Mouse (Mus musculus) adrenal gland, adult 2 months (tissue): ENCODE results near the gene Mapk10. TPM values are rescaled to one million over a fixed set of nuclear protein-coding genes. Genes with fewer than 3 reads are reported as not detected.

Source experiments
- DNase-seq: peaks from one replicate; pipeline ENCODE4 v3.0.0; 2021
- long read RNA-seq: library from polyadenylated mRNA; stranded (forward); transcript quantifications from one replicate; pipeline ENCODE4 v2.0.0, GENCODE M21; 2021
- polyA plus RNA-seq: library from polyadenylated mRNA; depleted of rRNA; stranded (reverse); fragments of >200 nt; gene quantifications from 2 replicates; pipeline ENCODE4 v1.2.3, GENCODE M21; 2012; rRNA removed
- total RNA-seq, 2 experiments: library from RNA; stranded (reverse); gene quantifications; 2 replicates each; pipeline ENCODE4 v1.2.3; 2021

Gene Mapk10
- 1 to 10 TPM; 7.2 to 7.4 TPM for total RNA-seq
- 0.99 and 1.1 TPM in 2 replicates for polyA plus RNA-seq
- long read RNA-seq, full-length matches to known transcripts: 4 of 6 reads
- long read RNA-seq, partial matches to known transcripts: 0 of 6 reads
- long read RNA-seq, other reads (novel, unspliced or antisense): 2 of 6 reads

GRCm38 (mm10) chr5:103211101-103211848, at the start of gene Mapk10:
Mapk10 (minus strand) TSS chr5:103211334.
- DNase-seq: peak; percentile 64

- DNase-seq: no peak
Observed at GRCm38 (mm10) chr5:103256144-103256543, 45.0 kb upstream of the Mapk10 start.

- no peak for DNase-seq
Observed at GRCm38 (mm10) chr5:103242430-103242829, 31.3 kb upstream of the Mapk10 start.

GRCm38 (mm10) chr5:103231822-103232221, 20.7 kb upstream of the Mapk10 start:
- peak; percentile 21 for DNase-seq

GRCm38 (mm10) chr5:103230334-103230733, 19.2 kb upstream of the Mapk10 start:
- no peak for DNase-seq

GRCm38 (mm10) chr5:103229321-103229720, 18.2 kb upstream of the Mapk10 start:
- DNase-seq: no peak

- no peak for DNase-seq
Observed at GRCm38 (mm10) chr5:103221997-103222396, 10.9 kb upstream of the Mapk10 start.

GRCm38 (mm10) chr5:103210644-103211043, 490 bp downstream of the Mapk10 start:
- no peak for DNase-seq

GRCm38 (mm10) chr5:103210018-103210417, 1.1 kb downstream of the Mapk10 start:
- no peak for DNase-seq

GRCm38 (mm10) chr5:103209486-103209885, 1.6 kb downstream of the Mapk10 start:
- DNase-seq: no peak

- DNase-seq: no peak
Observed at GRCm38 (mm10) chr5:103208869-103209268, 2.3 kb downstream of the Mapk10 start.

- no peak for DNase-seq
Observed at GRCm38 (mm10) chr5:103208021-103208511, 3.1 kb downstream of the Mapk10 start.

GRCm38 (mm10) chr5:103197796-103198325, 13.3 kb downstream of the Mapk10 start:
- DNase-seq: no peak

GRCm38 (mm10) chr5:103194549-103194948, 16.6 kb downstream of the Mapk10 start:
- DNase-seq: no peak

- DNase-seq: no peak
Observed at GRCm38 (mm10) chr5:103193700-103194099, 17.4 kb downstream of the Mapk10 start.

- no peak for DNase-seq
Observed at GRCm38 (mm10) chr5:103191577-103191976, 19.6 kb downstream of the Mapk10 start.

- DNase-seq: no peak
Observed at GRCm38 (mm10) chr5:103184256-103184655, 26.9 kb downstream of the Mapk10 start.

- no peak for DNase-seq
Observed at GRCm38 (mm10) chr5:103181622-103182021, 29.5 kb downstream of the Mapk10 start.

- DNase-seq: no peak
Observed at GRCm38 (mm10) chr5:103177010-103177409, 34.1 kb downstream of the Mapk10 start.

GRCm38 (mm10) chr5:103175989-103176388, 35.1 kb downstream of the Mapk10 start:
- no peak for DNase-seq

- no peak for DNase-seq
Observed at GRCm38 (mm10) chr5:103174607-103175006, 36.5 kb downstream of the Mapk10 start.

GRCm38 (mm10) chr5:103171207-103171606, 39.9 kb downstream of the Mapk10 start:
- no peak for DNase-seq

- no peak for DNase-seq
Observed at GRCm38 (mm10) chr5:103167371-103167770, 43.8 kb downstream of the Mapk10 start.
